Mouse (Mus musculus): ENCODE data around the gene Scap.

DNA sequence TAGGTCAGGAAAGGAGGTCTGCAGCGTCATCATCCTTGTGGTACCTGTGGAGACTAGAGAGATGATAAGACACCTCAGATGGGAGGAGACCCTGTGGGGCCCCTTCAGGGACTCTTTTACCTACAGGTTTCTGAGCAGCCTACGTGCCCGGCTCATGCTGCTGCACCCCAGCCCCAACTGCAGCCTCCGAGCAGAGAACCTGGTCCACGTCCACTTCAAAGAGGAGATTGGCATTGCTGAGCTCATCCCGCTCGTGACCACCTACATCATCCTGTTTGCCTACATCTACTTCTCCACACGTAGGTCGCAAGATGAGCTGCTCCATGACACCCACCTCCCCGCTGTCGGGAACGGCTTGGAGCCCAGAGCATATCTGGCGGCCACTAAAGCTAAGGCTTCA is 40.8 kb downstream of the Scap start:
- TF ChIP-seq CTCF (IDR thresholded peaks at IDR 0.05; ENCODE audit: low read depth) (no peak), EP300 (optimal IDR thresholded peaks at IDR 0.05) (no peak)

Data from stomach, postnatal 0 days (tissue).